7 mouse cellular contexts compared by ENCODE assay signal in the genomic region with DNA sequence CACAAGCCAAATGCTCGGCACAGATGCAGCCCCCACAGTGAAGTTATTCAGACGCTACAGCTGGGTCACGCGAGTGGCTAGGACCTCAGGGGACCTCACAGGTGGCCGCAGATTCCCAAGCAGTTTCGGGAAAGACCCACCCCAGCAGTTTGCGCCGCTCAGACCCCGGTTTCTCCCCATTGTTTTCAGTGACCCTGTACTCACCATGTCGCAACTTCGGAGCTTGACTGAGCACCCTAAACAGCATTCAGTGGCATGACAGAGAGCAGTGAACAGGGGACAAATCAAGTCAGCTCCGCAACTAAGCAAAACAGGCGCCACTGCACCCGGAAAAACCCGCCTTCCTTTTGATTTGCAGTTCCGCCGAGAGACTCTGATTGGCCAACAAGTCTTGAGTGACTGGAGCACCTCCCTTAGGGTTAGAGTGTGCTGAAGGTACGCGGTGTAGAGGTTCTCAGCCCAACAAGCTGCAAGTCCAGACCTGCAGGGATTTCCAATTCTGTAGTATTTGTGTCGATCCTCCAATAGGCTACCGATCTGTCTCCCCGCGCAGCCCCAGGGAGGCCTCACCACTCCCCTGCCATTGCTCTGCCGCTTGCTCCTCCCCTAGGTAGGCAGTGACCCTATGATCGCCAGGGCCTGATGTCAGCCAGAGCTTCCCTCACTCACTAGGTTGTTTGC. TPM values are rescaled to one million over a fixed set of nuclear protein-coding genes. Genes with fewer than 3 reads are reported as not detected.
A peak's percentile ranks its signal among the peaks of the same experiment; 100 is the strongest.
DNase-seq lines count a peak whose midpoint lies in the region; ATAC-seq lines count a peak whose summit lies in the region.
"Not testable (repeated sequence)": the region's sequence is repeated elsewhere in the genome, so short reads cannot be mapped to it uniquely, and the experiment has no call there.

Gene 4930522L14Rik, minus strand, starts transcription at position 496 of the 681 bp plus-strand sequence.

- H3K4me3 ChIP-seq in embryonic facial prominence, embryonic 11.5 days (ENCODE audit: low read depth, low read length): peak within 1 kb of the TSS; percentile 51
- H3K4me3 ChIP-seq in limb, embryonic 10.5 days: peak within 1 kb of the TSS; percentile 64
- H3K4me3 ChIP-seq in midbrain, embryonic 12.5 days: peak within 1 kb of the TSS; percentile 60

- peak within 1 kb of the TSS; percentile 37 for H3K4me2 ChIP-seq in embryonic facial prominence, embryonic 11.5 days (ENCODE audit: low read depth, low read length)
- peak within 1 kb of the TSS; percentile 66 for H3K4me2 ChIP-seq in midbrain, embryonic 12.5 days (replicated peaks)

- peak within 1 kb of the TSS; percentile 65 for H3K9ac ChIP-seq in embryonic facial prominence, embryonic 11.5 days (replicated peaks; ENCODE audit: low read length)
- peak within 1 kb of the TSS; percentile 53 for H3K9ac ChIP-seq in midbrain, embryonic 12.5 days (replicated peaks)

- not testable (repeated sequence) for H3K36me3 ChIP-seq in embryonic facial prominence, embryonic 11.5 days (replicated peaks; ENCODE audit: control insufficient read depth, insufficient read depth, low read depth, low read length); limb, embryonic 10.5 days; midbrain, embryonic 12.5 days

- 0% methylated on average over 23 of the region's 25 CpGs for WGBS in embryonic facial prominence, embryonic 11.5 days
- under 1% methylated on average over 25 of the region's 25 CpGs for WGBS in limb, embryonic 10.5 days
- under 1% methylated on average over 25 of the region's 25 CpGs for WGBS in midbrain, embryonic 12.5 days

- 0 out of 2 replicates have a peak within 1 kb of the TSS, but pooled peaks have one; percentile 28 for H3K27ac ChIP-seq in embryonic facial prominence, embryonic 11.5 days (replicated peaks; ENCODE audit: low read depth, low read length)
- peak within 1 kb of the TSS; percentile 81 for H3K27ac ChIP-seq in limb, embryonic 10.5 days
- not testable (repeated sequence) for H3K27ac ChIP-seq in midbrain, embryonic 12.5 days (replicated peaks)

- ATAC-seq in embryonic facial prominence, embryonic 11.5 days (replicated peaks; ENCODE audit: insufficient number of reproducible peaks, low FRiP score, low TSS enrichment, low read depth): peak; percentile 98
- peak; percentile 97 for ATAC-seq in midbrain, embryonic 12.5 days (ENCODE audit: low FRiP score, low read depth)

- DNase-seq in adrenal gland, postnatal 10 days: peak; percentile 80
- DNase-seq in embryonic facial prominence, embryonic 11.5 days (ENCODE audit: low spot score): peak; percentile 21
- peak; percentile 99 for DNase-seq in heart, adult 11 months
- DNase-seq in kidney, adult 18-20 months: peak; percentile 83
- DNase-seq in limb, embryonic 10.5 days (ENCODE audit: low spot score): peak; percentile 65
- DNase-seq in spleen, adult 12 weeks (ENCODE audit: low spot score): peak; percentile 64

- H3K9me3 ChIP-seq in embryonic facial prominence, embryonic 11.5 days (replicated peaks; ENCODE audit: control insufficient read depth, low read length); limb, embryonic 10.5 days (replicated peaks); midbrain, embryonic 12.5 days: not testable (repeated sequence)

- not testable (repeated sequence) for H3K4me1 ChIP-seq in embryonic facial prominence, embryonic 11.5 days (ENCODE audit: control insufficient read depth, insufficient read depth, low read length); limb, embryonic 10.5 days; midbrain, embryonic 12.5 days

- not testable (repeated sequence) for H3K27me3 ChIP-seq in embryonic facial prominence, embryonic 11.5 days (ENCODE audit: control insufficient read depth, insufficient read depth, low read length); limb, embryonic 10.5 days (ENCODE audit: low read depth, poor library complexity, severe bottlenecking); midbrain, embryonic 12.5 days

RNA-seq across cellular contexts. Expression of gene 4930522L14Rik, which starts in this region (rescaled TPM):
- total RNA-seq in adrenal gland, postnatal 10 days (2021): 10 to 100 TPM in 1 of 2 experiments, 1 to 10 TPM in 1; 4.5 to 10.4 TPM
- polyA plus RNA-seq in embryonic facial prominence, embryonic 11.5 days (2014; fragmentation: Nextera tagmentation; extraction: Ambion mirVana): 11.6 and 13.2 TPM in 2 replicates
- 10.8 and 13.2 TPM in 2 replicates for polyA plus RNA-seq in limb, embryonic 10.5 days (2016; fragmentation: Nextera tagmentation; extraction: Ambion mirVana)
- 5.3 and 5.8 TPM in 2 replicates for polyA plus RNA-seq in midbrain, embryonic 12.5 days (2016; fragmentation: Nextera tagmentation; extraction: Ambion mirVana)

Comparison
In these comparisons a context has a peak if more than half of its experiments do, and no peak if none do; other contexts are left out.
1. DNase-seq: peak in every context shown above with its lines; median percentile 99 in heart, adult 11 months; 83 in kidney, adult 18-20 months; 80 in adrenal gland, postnatal 10 days; 65 in limb, embryonic 10.5 days; 64 in spleen, adult 12 weeks; 21 in embryonic facial prominence, embryonic 11.5 days.